Mouse (Mus musculus) C2C12 (cell line): Measurements from ENCODE around the gene Rpl22l1.

Source experiments
- CTCF ChIP-seq: IDR thresholded peaks from one replicate; pipeline ENCODE4 v1.5.1; 2011; ENCODE audit not compliant: control insufficient read depth, insufficient read depth, insufficient read length
- FOSL1 ChIP-seq: IDR thresholded peaks from one replicate; pipeline ENCODE4 v1.8.0; 2011; ENCODE audit warnings: mild to moderate bottlenecking, low read length; ENCODE audit not compliant: poor library complexity, insufficient read depth, severe bottlenecking
- MAX ChIP-seq: IDR thresholded peaks from one replicate; pipeline ENCODE4 v1.6.1; 2011; ENCODE audit warnings: mild to moderate bottlenecking, control low read depth
- MYOD1 ChIP-seq: IDR thresholded peaks from one replicate; pipeline ENCODE4 v1.6.1; 2011; ENCODE audit warnings: low read depth; ENCODE audit not compliant: control insufficient read depth, insufficient read length
- MYOG ChIP-seq: IDR thresholded peaks from one replicate; pipeline ENCODE4 v1.6.1; 2011; ENCODE audit not compliant: control insufficient read depth, insufficient read length; ENCODE audit errors: extremely low read depth

DNA sequence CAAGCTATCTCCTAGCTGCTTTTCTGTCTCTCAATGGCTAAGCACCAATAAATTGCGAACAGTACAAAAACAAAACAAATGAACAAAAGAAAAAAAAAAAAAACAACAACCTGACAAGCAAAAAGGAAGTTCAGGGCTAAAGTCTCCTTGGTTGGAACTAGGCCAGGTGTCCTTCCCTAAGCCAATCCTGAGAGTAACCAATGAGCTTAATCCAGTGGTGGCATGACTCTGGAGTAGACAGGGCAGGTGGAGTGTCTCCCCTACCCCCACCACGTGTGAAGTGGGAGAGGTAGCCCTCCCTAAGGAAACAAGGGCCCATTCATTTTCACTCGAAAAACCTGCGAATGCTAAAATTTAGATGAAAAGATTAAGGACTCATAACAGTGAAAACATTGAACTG lies 6.2 kb downstream of the Rpl22l1 start:
- TF ChIP-seq CTCF, result no peak
- no peak for TF ChIP-seq FOSL1
- TF ChIP-seq MYOD1, result no peak
- TF ChIP-seq MYOG, result no peak
- no peak for TF ChIP-seq MAX
